Mouse (Mus musculus) adrenal gland, postnatal 14 days (tissue): ENCODE data around the gene Cdca5. TPM values are rescaled to one million over a fixed set of nuclear protein-coding genes. Genes with fewer than 3 reads are reported as not detected.
A peak's percentile ranks its signal among the peaks of the same experiment; 100 is the strongest.

Source experiments
- DNase-seq: peaks from one replicate; pipeline ENCODE4 v3.0.0; 2021; ENCODE audit warnings: mixed read lengths
- microRNA-seq, 2 experiments: library from miRNA; unstranded; fragments of <30 nt; microRNA quantifications; one replicate each; pipeline ENCODE4 v1.2.0; 2021
- total RNA-seq: library from RNA; stranded (reverse); gene quantifications from 2 replicates; pipeline ENCODE4 v1.2.3, GENCODE M21; 2021

Cdca5 gene
- total RNA-seq, 1 experiment from 2014 or later: 5.7 TPM

DNA sequence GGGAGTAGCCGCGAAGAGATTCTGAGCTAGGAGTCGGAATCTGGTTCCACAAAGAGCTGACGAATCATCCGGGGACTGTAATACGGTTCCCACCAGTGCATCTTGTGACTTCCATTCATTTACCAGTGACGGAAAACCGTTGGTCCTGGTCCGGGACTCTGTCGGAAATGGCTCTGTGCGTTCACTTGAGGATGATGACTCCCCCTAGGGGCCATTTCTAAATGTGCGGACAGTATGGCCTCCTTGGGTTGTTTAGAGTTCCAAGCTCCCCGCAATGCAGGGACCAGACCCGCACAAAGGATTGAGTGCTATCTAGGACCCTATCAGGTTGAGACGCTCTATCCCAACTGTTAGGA, 56.6 kb downstream of the Cdca5 start, which contains the start of gene Arl2:
Gene Arl2 (minus strand): TSS at position 155 of the 356 bp plus-strand sequence.
- DNase-seq: peak; percentile 87

Small RNAs within 50 kb of the gene (microRNA-seq; reads per million reads assigned to microRNA genes)
- 0.43 to 0.76 reads per million in 2 experiments for gene Mir6988

Other genes with a start within 250 kb of the Cdca5 start
- gene Frmd8, start 209.7 kb upstream of the Cdca5 start, total RNA-seq: 26.0 and 34.5 TPM in 2 replicates
- gene Slc25a45, start 207.2 kb upstream of the Cdca5 start, total RNA-seq: 14.7 and 16.5 TPM in 2 replicates
- gene Tigd3, start 190.8 kb upstream of the Cdca5 start, total RNA-seq: 1.4 and 1.7 TPM in 2 replicates
- gene Dpf2, start 172.0 kb upstream of the Cdca5 start, total RNA-seq: 118 and 119 TPM in 2 replicates
- gene Cdc42ep2, start 160.2 kb upstream of the Cdca5 start, total RNA-seq: 9.6 and 9.7 TPM in 2 replicates
- gene Pola2, start 120.8 kb upstream of the Cdca5 start, total RNA-seq: 24.6 and 28.4 TPM in 2 replicates
- gene Slc22a20, start 98.8 kb upstream of the Cdca5 start, total RNA-seq: not detected in 2 replicates
- gene Capn1, start 69.1 kb upstream of the Cdca5 start, total RNA-seq: 28.5 and 41.5 TPM in 2 replicates
- 53.2 and 54.8 TPM in 2 replicates for gene Syvn1, start 38.4 kb upstream of the Cdca5 start, total RNA-seq
- gene Mrpl49, start 27.2 kb upstream of the Cdca5 start, total RNA-seq: 59.7 and 68.2 TPM in 2 replicates
- 956 and 1,133 TPM in 2 replicates for gene Fau, start 27.1 kb upstream of the Cdca5 start, total RNA-seq
- gene Znhit2, start 23.8 kb upstream of the Cdca5 start, total RNA-seq: 24.9 and 25.3 TPM in 2 replicates
- gene Tm7sf2, start 16.6 kb upstream of the Cdca5 start, total RNA-seq: 9.5 and 19.3 TPM in 2 replicates
- gene Vps51, start 7.8 kb upstream of the Cdca5 start, total RNA-seq: 44.9 and 47.9 TPM in 2 replicates
- gene Tmem262, start 5.0 kb upstream of the Cdca5 start, total RNA-seq: not detected in 2 replicates
- gene Gm28374, start 2.7 kb upstream of the Cdca5 start, total RNA-seq: not detected in 2 replicates
- gene Zfpl1, start within 50 bp of the Cdca5 start, total RNA-seq: 31.0 and 33.5 TPM in 2 replicates
- 0.56 and 0.60 TPM in 2 replicates for gene AC131692.1, start 9.4 kb downstream of the Cdca5 start, total RNA-seq
- 0.33 TPM in 1 of 2 replicates, not detected in the other for gene Naaladl1, start 20.8 kb downstream of the Cdca5 start, total RNA-seq
- gene Sac3d1, start 33.7 kb downstream of the Cdca5 start, total RNA-seq: 12.9 and 15.4 TPM in 2 replicates
- 21.7 and 23.6 TPM in 2 replicates for gene Snx15, start 43.3 kb downstream of the Cdca5 start, total RNA-seq
- gene Batf2, start 56.0 kb downstream of the Cdca5 start, total RNA-seq: 0.52 and 1.5 TPM in 2 replicates
- gene Arl2, start 56.6 kb downstream of the Cdca5 start, total RNA-seq: 61.2 and 61.5 TPM in 2 replicates
- gene Majin, start 99.4 kb downstream of the Cdca5 start, total RNA-seq: 1.0 and 1.2 TPM in 2 replicates
- gene Gpha2, start 141.4 kb downstream of the Cdca5 start, total RNA-seq: 19.6 and 20.2 TPM in 2 replicates
- 64.8 and 67.0 TPM in 2 replicates for gene Ppp2r5b, start 150.9 kb downstream of the Cdca5 start, total RNA-seq
- gene Atg2a, start 156.7 kb downstream of the Cdca5 start, total RNA-seq: 27.5 and 30.6 TPM in 2 replicates
- 116 and 118 TPM in 2 replicates for gene Ehd1, start 191.7 kb downstream of the Cdca5 start, total RNA-seq
- 9.9 and 11.5 TPM in 2 replicates for gene Cdc42bpg, start 221.5 kb downstream of the Cdca5 start, total RNA-seq
- 35.4 and 42.6 TPM in 2 replicates for gene Men1, start 250.0 kb downstream of the Cdca5 start, total RNA-seq